Mouse (Mus musculus) kidney, postnatal 0 days (tissue): ENCODE measurements at regions not wholly inside any gene's neighbourhood (a gene's known extent, or its start where the extent isn't known, plus 50 kb on each side); places are given as distances from the start of the nearest gene placed in this dataset.
"Not testable (repeated sequence)": the region's sequence is repeated elsewhere in the genome, so short reads cannot be mapped to it uniquely, and the experiment has no call there.

Experiments
- ATAC-seq: fragments of 200-750 bp; cut with Nextera tagmentation; replicated peaks from 2 replicates; pipeline ENCODE4 v1.8.0; 2017; ENCODE audit warnings: low read depth, moderate number of reproducible peaks, moderate TSS enrichment, moderate library complexity; ENCODE audit not compliant: low FRiP score
- DNase-seq: peaks from one replicate; pipeline ENCODE4 v3.0.0-alpha.2; 2016; ENCODE audit warnings: low spot score
- H3K27ac ChIP-seq: fragments of 300-500 bp; sonication (generic); 2 replicates; pipeline ENCODE4 v1.5.1; 2014; ENCODE audit warnings: mild to moderate bottlenecking
- H3K27me3 ChIP-seq: fragments of 300-500 bp; sonication (generic); 2 replicates; pipeline ENCODE4 v1.6.1; 2014; ENCODE audit warnings: low read length, mixed read lengths; ENCODE audit not compliant: insufficient read depth
- H3K36me3 ChIP-seq: fragments of 300-500 bp; sonication (generic); 2 replicates; pipeline ENCODE4 v1.6.1; 2014; ENCODE audit warnings: low read length, mixed read lengths; ENCODE audit not compliant: insufficient read depth
- H3K4me1 ChIP-seq: fragments of 300-500 bp; sonication (generic); replicated peaks from 2 replicates; pipeline ENCODE4 v1.6.1; 2014; ENCODE audit warnings: antibody characterized with exemption, low read length, mixed read lengths; ENCODE audit not compliant: insufficient read depth
- H3K4me2 ChIP-seq: fragments of 300-500 bp; sonication (generic); 2 replicates; pipeline ENCODE4 v1.6.1; 2014; ENCODE audit warnings: mild to moderate bottlenecking, low read length, moderate library complexity, mixed read lengths
- H3K4me3 ChIP-seq: fragments of 300-500 bp; sonication (generic); replicated peaks from 2 replicates; pipeline ENCODE4 v1.5.1; 2014; ENCODE audit warnings: low read depth, low read length
- H3K9ac ChIP-seq: fragments of 300-500 bp; sonication (generic); 2 replicates; pipeline ENCODE4 v1.6.1; 2014; ENCODE audit warnings: low read depth, low read length
- H3K9me3 ChIP-seq: fragments of 300-500 bp; sonication (generic); replicated peaks from 2 replicates; pipeline ENCODE4 v1.6.1; 2016; ENCODE audit warnings: low read length, inconsistent platforms, mixed read lengths
- WGBS: fragments of 180-500 bp; shearing (Covaris S2); extraction: QIAGEN DNeasy Blood & Tissue Kit; methylation state at CpG from one replicate; pipeline ENCODE4 v1.1.7; 2014; 5-methylcytosine and 5-hydroxymethylcytosine counted together

DNA sequence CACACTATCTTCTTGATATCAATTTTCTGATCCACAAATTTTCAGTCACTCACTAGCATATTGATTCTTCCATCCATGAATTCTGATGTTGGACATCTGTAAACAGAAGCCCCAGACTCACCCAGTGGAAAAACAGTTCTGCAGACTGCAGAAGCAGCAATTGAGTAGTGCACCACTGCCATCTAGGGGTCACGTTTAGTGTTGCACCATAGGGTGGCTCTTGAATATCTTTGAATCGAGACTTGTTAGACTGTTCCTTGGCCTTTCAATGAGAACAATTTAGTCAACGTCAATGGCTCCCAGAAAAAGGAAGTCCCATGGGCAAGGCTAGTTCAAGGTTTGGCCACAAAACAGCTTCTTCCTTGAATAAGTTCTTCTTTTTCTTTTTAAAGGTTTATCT, 828.1 kb downstream of the Gm10330 start:
- not testable (repeated sequence) for H3K4me3 ChIP-seq, DNase-seq, H3K9me3 ChIP-seq, H3K9ac ChIP-seq, H3K27me3 ChIP-seq, H3K4me2 ChIP-seq, H3K36me3 ChIP-seq, H3K4me1 ChIP-seq, ATAC-seq, H3K27ac ChIP-seq
- 47% methylated on average over 3 of the region's 3 CpGs for WGBS

DNA sequence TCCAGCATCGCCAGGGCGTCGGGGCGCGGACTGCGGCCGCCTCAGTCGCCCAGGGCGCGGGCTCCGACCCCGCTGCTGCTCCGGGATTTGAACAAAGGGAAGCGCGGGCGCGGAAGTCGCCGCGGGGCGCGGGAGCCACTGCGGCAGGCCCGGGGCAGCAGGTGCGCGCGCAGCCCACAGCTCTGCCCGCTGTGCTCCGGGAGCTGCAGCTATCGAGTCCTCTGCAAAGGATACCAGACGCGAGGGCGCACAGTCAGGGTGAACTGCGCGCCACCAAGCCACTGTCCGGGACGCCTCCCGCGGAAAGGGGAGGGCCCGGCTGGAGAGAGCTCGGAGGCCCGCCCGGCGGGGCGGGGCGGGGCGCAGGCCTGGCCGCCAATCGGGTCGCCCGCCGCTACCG, 873.9 kb downstream of the Gm10330 start:
- not testable (repeated sequence) for H3K27me3 ChIP-seq, H3K4me1 ChIP-seq, H3K9me3 ChIP-seq, H3K27ac ChIP-seq, H3K36me3 ChIP-seq, ATAC-seq
- Histone ChIP-seq H3K4me2 (peak overlapping the region; percentile 57), H3K9ac (peak overlapping the region; percentile 42; the same call in 1 of the 2 replicates), H3K4me3 (peak overlapping the region; percentile 40)
- WGBS = under 1% methylated on average over 37 of the region's 53 CpGs
- peak; percentile 17 for DNase-seq
